Mouse (Mus musculus) heart, adult 2 months (tissue): Measurements from ENCODE around the gene Ntng2. TPM values are rescaled to one million over a fixed set of nuclear protein-coding genes. Genes with fewer than 3 reads are reported as not detected.

Experiments
- DNase-seq, 2 experiments: peaks; one replicate each; pipeline ENCODE4 v3.0.0; 2021
- H3K27ac ChIP-seq: fragments of 200-600 bp; 2 replicates; pipeline ENCODE4 v1.8.1; 2022
- H3K27me3 ChIP-seq: fragments of 200-500 bp; 2 replicates; pipeline ENCODE4 v1.6.1; 2012; ENCODE audit warnings: mild to moderate bottlenecking, low read length, inconsistent platforms, mixed read lengths; ENCODE audit not compliant: control insufficient read depth, insufficient read depth
- H3K36me3 ChIP-seq: fragments of 200-500 bp; 2 replicates; pipeline ENCODE4 v1.6.1; 2012; ENCODE audit warnings: low read length, inconsistent platforms; ENCODE audit not compliant: control insufficient read depth, insufficient read depth
- H3K4me1 ChIP-seq: fragments of 200-500 bp; 2 replicates; pipeline ENCODE4 v1.6.1; 2011; ENCODE audit warnings: low read length; ENCODE audit not compliant: control insufficient read depth, insufficient read depth
- H3K4me3 ChIP-seq: fragments of 200-600 bp; 2 replicates; pipeline ENCODE4 v1.8.1; 2022
- H3K79me2 ChIP-seq: fragments of 200-500 bp; replicated peaks from 2 replicates; pipeline ENCODE4 v1.6.1; 2012; ENCODE audit warnings: mild to moderate bottlenecking, inconsistent platforms, low read length, moderate library complexity, mixed read lengths; ENCODE audit not compliant: control insufficient read depth, insufficient read depth
- H3K9ac ChIP-seq: fragments of 200-500 bp; 2 replicates; pipeline ENCODE4 v1.6.1; 2012; ENCODE audit warnings: low read depth, mild to moderate bottlenecking, control low read depth, inconsistent platforms, low read length, mixed read lengths
- CTCF ChIP-seq: fragments of 200-600 bp; IDR thresholded peaks from 2 replicates; pipeline ENCODE4 v1.8.1; 2022; ENCODE audit warnings: antibody characterized with exemption, mild to moderate bottlenecking, moderate library complexity
- EP300 ChIP-seq: fragments of 200-500 bp; IDR thresholded peaks from 2 replicates; pipeline ENCODE4 v1.6.1; 2011; ENCODE audit warnings: low read depth, low read length, control low read depth; ENCODE audit not compliant: insufficient read depth
- POLR2A ChIP-seq: fragments of 200-500 bp; IDR thresholded peaks from 2 replicates; pipeline ENCODE4 v1.6.1; 2011; ENCODE audit warnings: mild to moderate bottlenecking, low read depth, low read length, control low read depth; ENCODE audit not compliant: insufficient read depth
- WGBS: fragments of 180-500 bp; shearing (Covaris S2); methylation state at CpG from one replicate; pipeline ENCODE4 v1.1.7; 2018; 5-methylcytosine and 5-hydroxymethylcytosine counted together
- intact Hi-C: fragments of 180-260 bp; cut with DNase I; formaldehyde crosslinking; loops from one replicate; pipeline ENCODE4 v1.15.1; 2025
- polyA plus RNA-seq: library from polyadenylated mRNA; depleted of rRNA; stranded (reverse); fragments of >200 nt; gene quantifications from 2 replicates; pipeline ENCODE4 v1.2.3, GENCODE M21; 2012
- total RNA-seq, 2 experiments: library from RNA; stranded (reverse); gene quantifications; 2 replicates each; pipeline ENCODE4 v1.2.3; 2021

Ntng2 gene
- total and polyA plus RNA-seq, 3 experiments, result 7.0 to 17.1 (median 7.9) TPM

GRCm38 (mm10) chr2:29201223-29201955 lies 51.4 kb downstream of the Ntng2 start:
- Histone ChIP-seq H3K27me3 (no peaks in the 10 kb centered on the region), H3K36me3 (no peaks in the 10 kb centered on the region), H3K27ac (no peak overlapping the region), H3K9ac (no peak overlapping the region), H3K4me1 (no peaks in the 10 kb centered on the region; the same call in 1 of the 2 replicates), H3K79me2 (no peaks in the 10 kb centered on the region), H3K4me3 (no peak overlapping the region)
- intact Hi-C loops, result loop anchor here (5.0 kb wide), 1 partner anchor 351 kb away; no protein-coding TSS in a partner anchor
- no peak for DNase-seq
- WGBS, result 47% methylated on average over 11 of the region's 11 CpGs
- no peak for TF ChIP-seq CTCF
- TF ChIP-seq EP300, result no peak
- no peak for TF ChIP-seq POLR2A

- WGBS, result 0% methylated on average over 3 of the region's 3 CpGs
- H3K36me3 ChIP-seq, result no peaks in the 10 kb centered on the region
- H3K79me2 ChIP-seq, result no peaks in the 10 kb centered on the region
- H3K27ac ChIP-seq, result no peak overlapping the region
- no peak overlapping the region for H3K4me3 ChIP-seq
- peak in 1 of 2 experiments; percentile 58 for DNase-seq
- H3K27me3 ChIP-seq, result no peaks in the 10 kb centered on the region
- intact Hi-C loops, result loop anchor here (1.0 to 5.0 kb wide), 3 partner anchors 38 to 402 kb away; no protein-coding TSS in a partner anchor
- no peak overlapping the region for H3K9ac ChIP-seq
- H3K4me1 ChIP-seq, result no peaks in the 10 kb centered on the region; the same call in 1 of the 2 replicates
- TF ChIP-seq EP300 (0 out of 2 replicates have a peak, but pooled peaks have one; percentile 58), POLR2A (no peak), CTCF (peak; percentile 64)
These were observed 52.9 kb downstream of the Ntng2 start for GRCm38 (mm10) chr2:29199909-29200308.

- peak overlapping the region; percentile 69 for H3K27ac ChIP-seq
- H3K79me2 ChIP-seq, result no peaks in the 10 kb centered on the region
- TF ChIP-seq CTCF (no peak), EP300 (0 out of 2 replicates have a peak, but pooled peaks have one; percentile 32)
- no peak overlapping the region for H3K9ac ChIP-seq
- WGBS, result 50% methylated on average over 5 of the region's 5 CpGs
- peak in 1 of 2 experiments; percentile 67 for DNase-seq
- no peaks in the 10 kb centered on the region for H3K36me3 ChIP-seq
- peaks cover 1% of the 10 kb centered on the region; the same call in 1 of the 2 replicates for H3K4me1 ChIP-seq
- H3K4me3 ChIP-seq, result no peak overlapping the region
- intact Hi-C loops, result loop anchor here (5.0 kb wide), 1 partner anchor 404 kb away; no protein-coding TSS in a partner anchor
- 0 out of 2 replicates have a peak, but pooled peaks cover 3% of the 10 kb centered on the region for H3K27me3 ChIP-seq
These were observed 54.4 kb downstream of the Ntng2 start for GRCm38 (mm10) chr2:29198446-29198845.

GRCm38 (mm10) chr2:29196844-29197243 lies 56.0 kb downstream of the Ntng2 start:
- Histone ChIP-seq H3K27ac (no peak overlapping the region), H3K9ac (no peak overlapping the region), H3K27me3 (0 out of 2 replicates have a peak, but pooled peaks cover 3% of the 10 kb centered on the region), H3K79me2 (no peaks in the 10 kb centered on the region), H3K36me3 (no peaks in the 10 kb centered on the region), H3K4me3 (no peak overlapping the region), H3K4me1 (peaks cover 1% of the 10 kb centered on the region; the same call in 1 of the 2 replicates)
- no peak for DNase-seq
- intact Hi-C loops, result loop anchor here (5.0 kb wide), 1 partner anchor 405 kb away; no protein-coding TSS in a partner anchor
- no peak for TF ChIP-seq CTCF
- no peak for TF ChIP-seq EP300
- no peak for TF ChIP-seq POLR2A
- 69% methylated on average over 12 of the region's 12 CpGs for WGBS

- peak overlapping the region; percentile 53 for H3K4me3 ChIP-seq
- TF ChIP-seq CTCF (no peak; the same call in 1 of the 2 replicates), POLR2A (no peak), EP300 (no peak)
- peak; percentile 80 to 91 for DNase-seq
- intact Hi-C loops, result loop anchor here (5.0 kb wide), 1 partner anchor 407 kb away; no protein-coding TSS in a partner anchor
- H3K4me1 ChIP-seq, result peaks cover 4% of the 10 kb centered on the region; the same call in 1 of the 2 replicates
- peak overlapping the region; percentile 67 for H3K9ac ChIP-seq
- no peak overlapping the region; the same call in 1 of the 2 replicates for H3K27ac ChIP-seq
- H3K36me3 ChIP-seq, result no peaks in the 10 kb centered on the region
- H3K79me2 ChIP-seq, result no peaks in the 10 kb centered on the region
- WGBS, result 3% methylated on average over 61 of the region's 61 CpGs
- 0 out of 2 replicates have a peak, but pooled peaks cover 3% of the 10 kb centered on the region for H3K27me3 ChIP-seq
These were observed 58.0 kb downstream of the Ntng2 start for GRCm38 (mm10) chr2:29194547-29195463.
